Mouse (Mus musculus): ENCODE data around the gene Abcg8. TPM values are rescaled to one million over a fixed set of nuclear protein-coding genes. Genes with fewer than 3 reads are reported as not detected.

Gene Abcg8
- polyA plus RNA-seq (2012; rRNA removed), result 0.38 and 0.43 TPM in 2 replicates

GRCm38 (mm10) chr17:84675951-84676366 is at the start of gene Abcg8:
Abcg8 (plus strand) TSS chr17:84676302.

DNA sequence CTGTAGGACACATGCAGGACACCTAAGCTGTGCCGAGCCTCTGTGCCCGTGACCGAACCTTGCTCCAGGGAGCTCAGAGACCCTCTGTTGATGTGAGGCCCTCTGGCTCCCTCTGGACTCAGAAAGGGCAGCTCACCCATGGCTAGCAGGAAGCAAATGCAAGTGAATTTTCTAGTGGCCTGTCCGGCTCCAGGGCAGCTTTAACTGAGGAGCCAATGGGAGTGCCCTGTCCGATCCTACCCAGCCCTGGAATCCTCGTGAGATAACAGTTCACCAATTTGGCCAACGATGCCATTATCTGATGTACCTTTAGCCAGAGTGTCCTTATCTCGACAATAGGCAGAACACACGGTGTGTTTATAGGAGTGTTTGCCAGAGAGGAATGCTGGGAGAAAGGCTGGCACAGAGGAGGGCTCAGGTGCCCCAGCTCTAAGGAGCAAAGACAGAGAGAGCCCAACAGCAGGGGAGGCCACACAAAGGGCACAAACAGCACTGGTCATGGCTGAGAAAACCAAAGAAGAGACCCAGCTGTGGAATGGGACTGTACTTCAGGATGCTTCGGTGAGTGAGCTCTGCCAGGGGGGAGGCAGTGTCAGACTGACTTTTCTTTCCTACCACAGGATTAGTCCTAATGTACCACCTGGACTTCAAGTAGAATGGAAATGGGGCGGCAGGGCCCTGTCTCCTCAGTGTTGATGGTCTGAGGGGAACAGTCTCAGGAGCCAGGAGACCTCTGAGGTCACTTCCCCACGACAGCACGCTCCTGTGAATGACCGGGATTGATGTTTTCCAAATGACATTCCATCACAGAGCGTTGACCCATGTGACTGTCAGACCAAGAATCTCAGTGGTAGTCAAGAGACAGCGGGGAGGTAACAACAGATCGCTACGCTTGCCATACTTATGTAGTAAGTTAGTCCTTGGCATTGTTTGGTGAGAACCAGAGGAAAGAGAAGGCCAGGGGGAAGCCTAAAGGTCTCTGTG is 6.9 kb downstream of the Abcg8 start, which contains the start of gene Abcg5:
Gene Abcg5 (minus strand): TSS at position 278 of the 984 bp plus-strand sequence.

Other genes starting within 250 kb of the Abcg8 start
- gene Thada, start 210.1 kb upstream of the Abcg8 start, polyA plus RNA-seq (2012; rRNA removed), result 2.7 TPM in 2 replicates
- gene Plekhh2, start 164.4 kb upstream of the Abcg8 start, polyA plus RNA-seq (2012; rRNA removed), result 0.32 and 0.48 TPM in 2 replicates
- gene Dync2li1, start 49.8 kb upstream of the Abcg8 start, polyA plus RNA-seq (2012; rRNA removed), result 1.1 and 1.4 TPM in 2 replicates
- gene Abcg5, start 6.7 kb downstream of the Abcg8 start, polyA plus RNA-seq (2012; rRNA removed), result 0.20 and 0.32 TPM in 2 replicates
- gene Lrpprc, start 114.5 kb downstream of the Abcg8 start, polyA plus RNA-seq (2012; rRNA removed), result 24.2 and 27.2 TPM in 2 replicates